Mouse (Mus musculus): ENCODE measurements around the gene Cyb5r3. TPM values are rescaled to one million over a fixed set of nuclear protein-coding genes. Genes with fewer than 3 reads are reported as not detected.
A peak's percentile ranks its signal among the peaks of the same experiment; 100 is the strongest.

The Cyb5r3 gene
- polyA plus RNA-seq, 1 experiment from 2014 or later, result 192 TPM

DNA sequence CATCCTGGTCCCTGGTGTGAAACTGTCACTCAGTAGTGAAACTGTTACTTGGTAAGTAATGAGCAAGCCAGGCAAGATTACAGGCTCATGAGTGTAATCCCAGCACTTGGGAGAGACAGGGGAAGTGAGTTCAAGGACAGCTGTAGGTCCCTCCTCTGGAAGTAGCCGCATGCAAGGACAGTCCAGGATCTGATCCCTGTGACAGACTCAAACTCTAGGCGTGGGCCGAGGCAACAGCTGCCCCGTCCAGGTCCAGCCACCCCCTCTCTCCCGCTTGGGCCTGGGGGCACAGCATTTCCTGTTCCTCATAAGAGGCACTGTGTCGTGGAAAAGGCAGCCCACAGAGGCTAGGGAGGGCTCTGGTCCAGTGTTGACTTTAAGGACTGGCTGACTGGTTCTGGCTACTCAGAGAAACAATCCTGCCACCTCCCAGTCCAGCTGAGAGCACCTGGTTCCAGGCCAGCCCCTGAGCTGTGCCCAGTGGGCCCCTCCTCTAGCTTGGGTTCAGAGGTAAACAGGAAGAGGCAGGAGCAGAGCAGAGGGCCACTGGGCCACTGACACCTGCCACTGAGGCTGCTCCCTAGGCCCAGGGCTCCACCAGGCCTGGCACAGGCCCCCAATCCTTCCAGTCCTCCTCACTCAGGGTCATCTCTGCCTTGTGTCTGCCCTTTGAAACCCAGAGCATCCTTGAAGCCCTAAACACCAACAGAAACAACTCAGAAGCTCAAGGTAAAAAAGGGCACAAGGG, 16.5 kb downstream of the Cyb5r3 start:
- H3K9me3 ChIP-seq (ENCODE audit: control insufficient read depth, low read length), result no peaks in the 10 kb centered on the region
- WGBS, result 70% methylated on average over 6 of the region's 6 CpGs
- no peak for ATAC-seq (ENCODE audit: low read depth)
- no peaks in the 10 kb centered on the region for H3K4me1 ChIP-seq (replicated peaks; ENCODE audit: control insufficient read depth, insufficient read depth, low read length)
- H3K4me2 ChIP-seq (ENCODE audit: low read depth, low read length), result no peak overlapping the region
- peaks cover 31% of the 10 kb centered on the region for H3K36me3 ChIP-seq (ENCODE audit: control insufficient read depth, insufficient read depth, low read length)
- H3K27me3 ChIP-seq (ENCODE audit: control insufficient read depth, insufficient read depth, low read depth, low read length), result no peaks in the 10 kb centered on the region
- H3K4me3 ChIP-seq (ENCODE audit: low read length), result no peak overlapping the region
- no peak overlapping the region for H3K9ac ChIP-seq (ENCODE audit: low read length)
- H3K27ac ChIP-seq (ENCODE audit: low read length), result no peak overlapping the region

DNA sequence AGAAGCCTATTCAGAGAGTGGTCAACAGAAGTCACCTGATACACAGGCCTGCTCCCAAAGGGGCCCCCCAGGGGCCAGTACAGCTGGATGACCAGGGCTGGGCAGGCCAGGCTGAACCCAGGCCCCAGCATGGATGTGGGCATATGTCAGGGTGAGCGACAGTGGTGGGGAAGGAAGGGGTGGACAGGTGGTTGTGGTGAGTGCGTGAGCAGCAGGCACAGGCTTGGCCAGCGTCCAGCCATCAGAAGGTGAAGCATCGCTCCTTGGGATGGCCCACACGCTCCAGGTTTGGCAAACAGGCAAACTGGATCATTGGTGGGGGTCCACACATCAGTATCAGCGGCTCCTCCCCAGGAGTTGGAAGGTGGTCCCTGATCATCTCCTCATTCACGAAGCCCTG, 18.1 kb downstream of the Cyb5r3 start:
- ATAC-seq (ENCODE audit: low read depth), result no peak
- no peak overlapping the region for H3K9ac ChIP-seq (ENCODE audit: low read length)
- H3K36me3 ChIP-seq (ENCODE audit: control insufficient read depth, insufficient read depth, low read length), result peaks cover 19% of the 10 kb centered on the region
- H3K9me3 ChIP-seq (ENCODE audit: control insufficient read depth, low read length), result no peaks in the 10 kb centered on the region
- no peak overlapping the region for H3K27ac ChIP-seq (ENCODE audit: low read length)
- no peaks in the 10 kb centered on the region for H3K4me1 ChIP-seq (replicated peaks; ENCODE audit: control insufficient read depth, insufficient read depth, low read length)
- H3K4me3 ChIP-seq (ENCODE audit: low read length), result no peak overlapping the region
- WGBS, result 94% methylated on average over 7 of the region's 7 CpGs
- no peaks in the 10 kb centered on the region for H3K27me3 ChIP-seq (ENCODE audit: control insufficient read depth, insufficient read depth, low read depth, low read length)
- no peak overlapping the region for H3K4me2 ChIP-seq (ENCODE audit: low read depth, low read length)

DNA sequence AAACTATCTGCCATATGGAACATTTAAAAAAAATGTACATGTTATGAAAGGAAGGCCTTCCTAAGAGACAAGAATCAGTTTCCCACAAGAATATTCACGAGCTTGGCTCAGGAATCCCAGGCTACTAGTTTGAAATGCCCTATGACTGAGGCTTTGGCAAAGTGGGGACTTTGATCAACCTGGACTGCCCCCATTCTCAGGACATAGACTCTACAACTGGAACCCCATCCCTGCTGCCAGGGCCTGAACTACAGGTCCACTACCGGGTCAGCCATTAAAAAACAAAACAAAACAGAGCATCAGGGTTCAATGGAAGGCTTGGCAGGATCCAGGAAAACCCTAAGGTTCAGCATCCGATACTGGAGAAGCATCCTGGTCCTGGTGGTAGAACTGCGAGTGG, 21.7 kb downstream of the Cyb5r3 start:
- H3K4me1 ChIP-seq (replicated peaks; ENCODE audit: control insufficient read depth, insufficient read depth, low read length), result peaks cover 8% of the 10 kb centered on the region
- no peak overlapping the region for H3K27ac ChIP-seq (ENCODE audit: low read length)
- 82% methylated on average over 4 of the region's 4 CpGs for WGBS

DNA sequence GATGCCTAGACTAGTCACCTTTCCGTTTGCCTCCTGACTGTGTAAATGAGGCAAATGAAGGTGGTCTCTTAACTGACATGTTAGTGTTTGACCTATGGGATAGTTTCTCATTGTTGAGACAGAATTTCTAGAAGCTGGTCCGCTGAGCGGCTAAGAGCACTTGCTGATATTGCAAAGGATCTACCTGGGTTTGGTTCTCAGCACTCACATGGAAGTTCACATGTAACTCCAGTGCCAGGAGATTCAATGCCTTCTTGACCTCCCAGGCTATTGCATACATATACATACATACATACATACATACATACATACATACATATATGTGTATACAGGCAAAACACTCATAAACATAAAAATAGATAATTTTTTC, 22.3 kb downstream of the Cyb5r3 start:
- Histone ChIP-seq H3K9me3 (ENCODE audit: control insufficient read depth, low read length) (no peaks in the 10 kb centered on the region), H3K4me2 (ENCODE audit: low read depth, low read length) (peak overlapping the region; percentile 53), H3K4me3 (ENCODE audit: low read length) (peak overlapping the region; percentile 97), H3K4me1 (replicated peaks; ENCODE audit: control insufficient read depth, insufficient read depth, low read length) (peaks cover 8% of the 10 kb centered on the region), H3K27ac (ENCODE audit: low read length) (peak overlapping the region; percentile 99), H3K27me3 (ENCODE audit: control insufficient read depth, insufficient read depth, low read depth, low read length) (no peaks in the 10 kb centered on the region), H3K9ac (ENCODE audit: low read length) (peak overlapping the region; percentile 98), H3K36me3 (ENCODE audit: control insufficient read depth, insufficient read depth, low read length) (peaks cover 14% of the 10 kb centered on the region; the same call in 1 of the 2 replicates)
- WGBS, result 9% methylated on average over 3 of the region's 3 CpGs
- no peak for ATAC-seq (ENCODE audit: low read depth)

More for the DNA sequence above, 21.7 kb downstream of the Cyb5r3 start:
- no peak for ATAC-seq (ENCODE audit: low read depth)
- Histone ChIP-seq H3K27me3 (ENCODE audit: control insufficient read depth, insufficient read depth, low read depth, low read length) (no peaks in the 10 kb centered on the region), H3K9me3 (ENCODE audit: control insufficient read depth, low read length) (no peaks in the 10 kb centered on the region), H3K9ac (ENCODE audit: low read length) (no peak overlapping the region), H3K4me2 (ENCODE audit: low read depth, low read length) (no peak overlapping the region), H3K36me3 (ENCODE audit: control insufficient read depth, insufficient read depth, low read length) (peaks cover 15% of the 10 kb centered on the region; the same call in 1 of the 2 replicates), H3K4me3 (ENCODE audit: low read length) (no peak overlapping the region)

DNA sequence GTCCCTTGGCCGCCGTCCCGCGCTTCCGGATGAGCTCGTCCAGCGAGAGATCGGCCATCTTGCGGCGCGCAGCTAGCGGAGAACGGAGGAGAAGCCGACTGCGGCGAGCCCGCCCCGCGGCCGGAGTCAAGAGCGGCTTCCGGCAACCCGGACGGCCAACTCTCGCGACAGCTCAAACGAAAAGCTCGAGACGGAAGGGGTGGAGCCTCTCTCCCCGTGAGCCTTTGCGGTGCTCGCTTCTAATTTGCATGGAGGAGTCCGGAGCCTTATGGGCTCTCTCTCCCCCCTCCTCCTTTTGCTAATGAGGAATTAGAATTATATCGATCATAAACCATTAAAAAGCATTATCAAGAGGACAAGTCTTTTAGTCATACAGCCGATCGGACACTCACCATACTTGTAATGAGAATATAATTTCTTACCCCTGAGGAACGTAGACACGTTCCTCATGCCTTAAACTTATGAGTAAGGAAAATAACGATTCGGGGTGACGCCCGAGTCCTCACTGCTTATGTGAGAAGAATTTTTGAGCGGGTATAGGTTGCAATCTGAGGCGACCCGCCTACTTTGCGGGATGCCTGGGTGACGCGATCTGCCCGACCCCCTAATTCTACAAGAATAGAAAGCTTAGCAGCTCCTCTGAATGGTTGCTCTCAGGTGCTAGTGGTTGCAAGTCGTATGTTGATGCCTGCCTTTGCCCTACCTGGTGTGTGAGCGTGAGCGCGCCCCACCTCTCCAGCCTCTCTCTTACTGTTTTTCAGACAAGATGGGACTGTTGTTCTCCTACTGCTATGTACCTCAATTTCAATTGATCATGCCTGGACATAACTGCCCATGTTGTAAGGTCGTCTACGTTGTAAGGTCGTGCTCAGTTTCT, 23.0 kb downstream of the Cyb5r3 start, which contains the start of gene Poldip3:
Gene Poldip3 (minus strand): TSS at position 189 of the 877 bp plus-strand sequence.
- Histone ChIP-seq H3K36me3 (ENCODE audit: control insufficient read depth, insufficient read depth, low read length) (peaks cover 14% of the 10 kb centered on the region; the same call in 1 of the 2 replicates), H3K4me1 (replicated peaks; ENCODE audit: control insufficient read depth, insufficient read depth, low read length) (peaks cover 8% of the 10 kb centered on the region), H3K9ac (ENCODE audit: low read length) (peak within 1 kb of the TSS; percentile 98), H3K4me2 (ENCODE audit: low read depth, low read length) (peak within 1 kb of the TSS; percentile 85), H3K9me3 (ENCODE audit: control insufficient read depth, low read length) (no peaks in the 10 kb centered on the region), H3K27ac (ENCODE audit: low read length) (peak within 1 kb of the TSS; percentile 99), H3K27me3 (ENCODE audit: control insufficient read depth, insufficient read depth, low read depth, low read length) (no peaks in the 10 kb centered on the region), H3K4me3 (ENCODE audit: low read length) (peak within 1 kb of the TSS; percentile 97)
- WGBS, result under 1% methylated on average over 56 of the region's 56 CpGs
- ATAC-seq (ENCODE audit: low read depth), result peak; percentile 95

DNA sequence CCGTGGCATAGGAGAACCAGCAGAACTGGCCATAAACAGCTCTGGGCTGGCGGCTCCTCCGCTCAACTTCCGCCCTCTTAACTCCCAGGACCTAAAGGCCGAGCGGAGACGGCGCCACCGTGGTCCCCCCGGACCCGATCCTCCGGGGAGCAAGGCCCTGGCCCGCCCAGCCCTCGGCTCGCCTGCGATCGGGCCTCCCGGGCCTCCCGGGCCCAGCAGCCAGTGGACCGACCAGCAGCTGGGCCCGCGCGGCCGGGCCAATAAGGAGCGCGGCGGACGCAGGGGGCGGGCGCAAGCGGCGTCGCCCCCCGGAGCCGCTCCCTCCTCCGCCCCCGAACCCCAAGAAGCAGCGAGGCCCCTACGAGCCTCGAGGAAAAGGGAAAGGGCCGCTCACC, 23.6 kb downstream of the Cyb5r3 start:
- Histone ChIP-seq H3K27me3 (ENCODE audit: control insufficient read depth, insufficient read depth, low read depth, low read length) (no peaks in the 10 kb centered on the region), H3K4me1 (replicated peaks; ENCODE audit: control insufficient read depth, insufficient read depth, low read length) (peaks cover 8% of the 10 kb centered on the region), H3K4me3 (ENCODE audit: low read length) (peak overlapping the region; percentile 97), H3K36me3 (ENCODE audit: control insufficient read depth, insufficient read depth, low read length) (peaks cover 10% of the 10 kb centered on the region; the same call in 1 of the 2 replicates), H3K9me3 (ENCODE audit: control insufficient read depth, low read length) (no peaks in the 10 kb centered on the region), H3K27ac (ENCODE audit: low read length) (peak overlapping the region; percentile 99), H3K4me2 (ENCODE audit: low read depth, low read length) (peak overlapping the region; percentile 85), H3K9ac (ENCODE audit: low read length) (peak overlapping the region; percentile 98)
- under 1% methylated on average over 33 of the region's 41 CpGs for WGBS
- ATAC-seq (ENCODE audit: low read depth), result peak; percentile 88

DNA sequence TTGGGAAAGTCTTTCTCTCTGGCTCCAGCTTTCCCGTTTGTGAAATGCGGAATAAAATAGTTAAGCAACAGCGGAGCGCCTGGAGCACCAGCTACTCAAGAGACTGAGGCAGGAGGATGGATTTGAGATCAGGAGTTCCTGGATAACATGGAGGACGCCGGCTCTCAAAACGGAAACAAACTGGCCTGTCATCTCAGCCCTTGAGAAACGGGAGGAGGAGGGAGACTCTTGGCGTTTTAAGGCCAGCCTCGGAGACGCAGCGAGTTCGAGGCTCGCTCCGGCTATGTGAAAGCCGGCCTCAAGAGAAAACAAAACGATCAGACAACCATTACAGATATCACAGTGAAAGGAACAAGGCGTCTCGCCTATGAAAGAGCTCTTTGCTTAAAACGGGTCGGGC, 24.0 kb downstream of the Cyb5r3 start:
- Histone ChIP-seq H3K36me3 (ENCODE audit: control insufficient read depth, insufficient read depth, low read length) (peaks cover 6% of the 10 kb centered on the region; the same call in 1 of the 2 replicates), H3K9me3 (ENCODE audit: control insufficient read depth, low read length) (no peaks in the 10 kb centered on the region), H3K4me2 (ENCODE audit: low read depth, low read length) (peak overlapping the region; percentile 85), H3K27me3 (ENCODE audit: control insufficient read depth, insufficient read depth, low read depth, low read length) (no peaks in the 10 kb centered on the region), H3K4me3 (ENCODE audit: low read length) (peak overlapping the region; percentile 97), H3K9ac (ENCODE audit: low read length) (peak overlapping the region; percentile 98), H3K4me1 (replicated peaks; ENCODE audit: control insufficient read depth, insufficient read depth, low read length) (peaks cover 10% of the 10 kb centered on the region), H3K27ac (ENCODE audit: low read length) (peak overlapping the region; percentile 99)
- no peak for ATAC-seq (ENCODE audit: low read depth)
- WGBS, result under 1% methylated on average over 21 of the region's 21 CpGs

DNA sequence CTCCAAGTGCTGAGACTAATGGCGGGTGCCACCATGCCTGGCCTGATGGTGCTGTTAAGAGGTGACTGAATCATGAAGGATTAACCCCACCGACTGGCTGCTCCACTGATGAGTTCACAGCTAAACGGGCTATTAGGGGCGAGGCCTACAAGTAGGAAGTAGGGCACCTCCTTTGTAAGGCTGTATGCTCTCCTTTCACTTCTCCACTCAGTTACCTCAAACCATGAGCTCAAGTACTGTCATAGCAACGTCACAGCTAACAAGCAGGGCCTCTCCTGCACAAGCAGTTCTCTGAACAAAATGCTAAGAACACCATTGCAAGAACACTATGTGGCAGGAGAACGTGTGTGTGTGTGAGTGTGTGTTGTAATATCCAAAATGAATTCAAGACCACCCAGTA, 26.9 kb downstream of the Cyb5r3 start:
- 86% methylated on average over 6 of the region's 6 CpGs for WGBS
- Histone ChIP-seq H3K27ac (ENCODE audit: low read length) (no peak overlapping the region), H3K36me3 (ENCODE audit: control insufficient read depth, insufficient read depth, low read length) (peaks cover 6% of the 10 kb centered on the region; the same call in 1 of the 2 replicates), H3K4me2 (ENCODE audit: low read depth, low read length) (no peak overlapping the region), H3K9me3 (ENCODE audit: control insufficient read depth, low read length) (no peaks in the 10 kb centered on the region), H3K9ac (ENCODE audit: low read length) (no peak overlapping the region), H3K4me1 (replicated peaks; ENCODE audit: control insufficient read depth, insufficient read depth, low read length) (peaks cover 17% of the 10 kb centered on the region), H3K4me3 (ENCODE audit: low read length) (no peak overlapping the region), H3K27me3 (ENCODE audit: control insufficient read depth, insufficient read depth, low read depth, low read length) (no peaks in the 10 kb centered on the region)
- no peak for ATAC-seq (ENCODE audit: low read depth)

DNA sequence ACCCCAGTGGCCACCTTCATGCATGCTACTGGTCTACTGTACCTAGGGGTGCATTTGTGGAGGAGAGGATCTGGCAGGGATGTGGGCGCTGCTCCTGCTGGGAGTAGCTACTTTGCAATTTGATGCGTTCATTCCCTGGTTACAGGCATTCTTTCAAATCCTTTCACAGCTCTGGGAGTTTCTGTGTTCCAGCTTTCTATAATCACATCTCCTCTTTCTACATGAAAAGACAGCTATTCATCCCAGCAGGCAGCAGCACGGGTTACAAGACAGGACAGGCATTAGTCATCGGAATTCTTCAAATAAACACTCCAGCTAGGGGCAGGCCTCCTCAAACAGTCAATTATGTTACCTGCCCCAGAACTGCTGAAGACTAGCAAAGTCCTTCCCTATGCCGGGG, 29.5 kb downstream of the Cyb5r3 start:
- Histone ChIP-seq H3K9ac (ENCODE audit: low read length) (no peak overlapping the region), H3K36me3 (ENCODE audit: control insufficient read depth, insufficient read depth, low read length) (peaks cover 10% of the 10 kb centered on the region), H3K4me1 (replicated peaks; ENCODE audit: control insufficient read depth, insufficient read depth, low read length) (peaks cover 12% of the 10 kb centered on the region), H3K4me3 (ENCODE audit: low read length) (no peak overlapping the region), H3K4me2 (ENCODE audit: low read depth, low read length) (no peak overlapping the region), H3K9me3 (ENCODE audit: control insufficient read depth, low read length) (no peaks in the 10 kb centered on the region), H3K27ac (ENCODE audit: low read length) (no peak overlapping the region), H3K27me3 (ENCODE audit: control insufficient read depth, insufficient read depth, low read depth, low read length) (no peaks in the 10 kb centered on the region)
- peak; percentile 12; the same call in 1 of the 2 replicates for ATAC-seq (ENCODE audit: low read depth)
- WGBS, result 26% methylated on average over 5 of the region's 5 CpGs
